Mouse (Mus musculus): ENCODE data around the gene Trim60. TPM values are rescaled to one million over a fixed set of nuclear protein-coding genes. Genes with fewer than 3 reads are reported as not detected.
"Not testable (repeated sequence)": the region's sequence is repeated elsewhere in the genome, so short reads cannot be mapped to it uniquely, and the experiment has no call there.

The Trim60 gene
- polyA plus RNA-seq, 1 experiment = not detected

GRCm38 (mm10) chr8:65033056-65033455, 14.7 kb upstream of the Trim60 start:
- Histone ChIP-seq H3K27me3 (ENCODE audit: control insufficient read depth, insufficient read depth, low read length) (no peaks in the 10 kb centered on the region), H3K4me3 (ENCODE audit: extremely low read depth, insufficient read depth, insufficient read length) (no peak overlapping the region), H3K36me3 (ENCODE audit: control insufficient read depth, insufficient read depth, low read length) (no peaks in the 10 kb centered on the region), H3K27ac (ENCODE audit: insufficient read depth, low read length) (no peak overlapping the region), H3K4me1 (ENCODE audit: control insufficient read depth, insufficient read depth, insufficient read length) (no peaks in the 10 kb centered on the region)
- no peak for DNase-seq (ENCODE audit: low read depth in 1 of 2, low spot score in 2 of 2)
- WGBS = 87% methylated on average over 13 of the region's 13 CpGs
- TF ChIP-seq POLR2A (IDR thresholded peaks at IDR 0.05; ENCODE audit: low read depth, low read length) = no peak
- no peak for TF ChIP-seq CTCF (IDR thresholded peaks at IDR 0.05; ENCODE audit: extremely low read depth, insufficient read depth, insufficient read length, insufficient replicate concordance)

- TF ChIP-seq POLR2A (IDR thresholded peaks at IDR 0.05; ENCODE audit: low read depth, low read length) (no peak), CTCF (IDR thresholded peaks at IDR 0.05; ENCODE audit: extremely low read depth, insufficient read depth, insufficient read length, insufficient replicate concordance) (no peak)
- WGBS = 89% methylated on average over 1 of the region's 1 CpGs
Observed at GRCm38 (mm10) chr8:65032107-65032506, 13.7 kb upstream of the Trim60 start.

GRCm38 (mm10) chr8:65030735-65031485, 12.5 kb upstream of the Trim60 start:
- H3K4me1 ChIP-seq (ENCODE audit: control insufficient read depth, insufficient read depth, insufficient read length) = no peaks in the 10 kb centered on the region
- no peak overlapping the region for H3K27ac ChIP-seq (ENCODE audit: insufficient read depth, low read length)
- no peak overlapping the region for H3K4me3 ChIP-seq (ENCODE audit: extremely low read depth, insufficient read depth, insufficient read length)
- H3K36me3 ChIP-seq (ENCODE audit: control insufficient read depth, insufficient read depth, low read length) = no peaks in the 10 kb centered on the region
- WGBS = 82% methylated on average over 4 of the region's 4 CpGs
- no peaks in the 10 kb centered on the region for H3K27me3 ChIP-seq (ENCODE audit: control insufficient read depth, insufficient read depth, low read length)
- TF ChIP-seq POLR2A (IDR thresholded peaks at IDR 0.05; ENCODE audit: low read depth, low read length) (no peak), CTCF (IDR thresholded peaks at IDR 0.05; ENCODE audit: extremely low read depth, insufficient read depth, insufficient read length, insufficient replicate concordance) (no peak)
- no peak for DNase-seq (ENCODE audit: low read depth in 1 of 2, low spot score in 2 of 2)

More at GRCm38 (mm10) chr8:65032107-65032506, 13.7 kb upstream of the Trim60 start:
- no peak for DNase-seq (ENCODE audit: low read depth in 1 of 2, low spot score in 2 of 2)
- Histone ChIP-seq H3K4me3 (ENCODE audit: extremely low read depth, insufficient read depth, insufficient read length) (no peak overlapping the region), H3K27ac (ENCODE audit: insufficient read depth, low read length) (no peak overlapping the region), H3K27me3 (ENCODE audit: control insufficient read depth, insufficient read depth, low read length) (no peaks in the 10 kb centered on the region), H3K36me3 (ENCODE audit: control insufficient read depth, insufficient read depth, low read length) (no peaks in the 10 kb centered on the region), H3K4me1 (ENCODE audit: control insufficient read depth, insufficient read depth, insufficient read length) (no peaks in the 10 kb centered on the region)

- H3K4me3 ChIP-seq (ENCODE audit: extremely low read depth, insufficient read depth, insufficient read length) = no peak overlapping the region
- WGBS = 86% methylated on average over 4 of the region's 4 CpGs
- H3K27me3 ChIP-seq (ENCODE audit: control insufficient read depth, insufficient read depth, low read length) = no peaks in the 10 kb centered on the region
- TF ChIP-seq CTCF (IDR thresholded peaks at IDR 0.05; ENCODE audit: extremely low read depth, insufficient read depth, insufficient read length, insufficient replicate concordance) (no peak), POLR2A (IDR thresholded peaks at IDR 0.05; ENCODE audit: low read depth, low read length) (no peak)
- DNase-seq (ENCODE audit: low read depth in 1 of 2, low spot score in 2 of 2) = no peak
- H3K36me3 ChIP-seq (ENCODE audit: control insufficient read depth, insufficient read depth, low read length) = no peaks in the 10 kb centered on the region
- no peak overlapping the region for H3K27ac ChIP-seq (ENCODE audit: insufficient read depth, low read length)
- no peaks in the 10 kb centered on the region for H3K4me1 ChIP-seq (ENCODE audit: control insufficient read depth, insufficient read depth, insufficient read length)
Observed at GRCm38 (mm10) chr8:65029776-65030175, 11.4 kb upstream of the Trim60 start.

GRCm38 (mm10) chr8:65028959-65029686, 10.7 kb upstream of the Trim60 start:
- Histone ChIP-seq H3K4me3 (ENCODE audit: extremely low read depth, insufficient read depth, insufficient read length) (no peak overlapping the region), H3K4me1 (ENCODE audit: control insufficient read depth, insufficient read depth, insufficient read length) (no peaks in the 10 kb centered on the region), H3K27ac (ENCODE audit: insufficient read depth, low read length) (no peak overlapping the region), H3K36me3 (ENCODE audit: control insufficient read depth, insufficient read depth, low read length) (no peaks in the 10 kb centered on the region), H3K27me3 (ENCODE audit: control insufficient read depth, insufficient read depth, low read length) (no peaks in the 10 kb centered on the region)
- WGBS = 87% methylated on average over 12 of the region's 12 CpGs
- DNase-seq (ENCODE audit: low read depth in 1 of 2, low spot score in 2 of 2) = no peak
- TF ChIP-seq POLR2A (IDR thresholded peaks at IDR 0.05; ENCODE audit: low read depth, low read length) (no peak), CTCF (IDR thresholded peaks at IDR 0.05; ENCODE audit: extremely low read depth, insufficient read depth, insufficient read length, insufficient replicate concordance) (no peak)

GRCm38 (mm10) chr8:65022485-65022884, 4.1 kb upstream of the Trim60 start:
- H3K4me3 ChIP-seq (ENCODE audit: extremely low read depth, insufficient read depth, insufficient read length) = no peak overlapping the region
- no peak overlapping the region for H3K27ac ChIP-seq (ENCODE audit: insufficient read depth, low read length)
- no peaks in the 10 kb centered on the region for H3K36me3 ChIP-seq (ENCODE audit: control insufficient read depth, insufficient read depth, low read length)
- DNase-seq (ENCODE audit: low read depth in 1 of 2, low spot score in 2 of 2) = peak in 1 of 2 experiments; percentile 30
- WGBS = 50% methylated on average over 8 of the region's 8 CpGs
- no peaks in the 10 kb centered on the region for H3K27me3 ChIP-seq (ENCODE audit: control insufficient read depth, insufficient read depth, low read length)
- no peaks in the 10 kb centered on the region for H3K4me1 ChIP-seq (ENCODE audit: control insufficient read depth, insufficient read depth, insufficient read length)
- TF ChIP-seq POLR2A (IDR thresholded peaks at IDR 0.05; ENCODE audit: low read depth, low read length) = no peak
- TF ChIP-seq CTCF (IDR thresholded peaks at IDR 0.05; ENCODE audit: extremely low read depth, insufficient read depth, insufficient read length, insufficient replicate concordance) = peak; percentile 32; the same call in 1 of the 2 replicates

- not testable (repeated sequence) for H3K4me1 ChIP-seq (ENCODE audit: control insufficient read depth, insufficient read depth, insufficient read length); H3K27ac ChIP-seq (ENCODE audit: insufficient read depth, low read length); H3K27me3 ChIP-seq (ENCODE audit: control insufficient read depth, insufficient read depth, low read length); H3K4me3 ChIP-seq (ENCODE audit: extremely low read depth, insufficient read depth, insufficient read length); DNase-seq (ENCODE audit: low read depth in 1 of 2, low spot score in 2 of 2); H3K36me3 ChIP-seq (ENCODE audit: control insufficient read depth, insufficient read depth, low read length)
- 87% methylated on average over 6 of the region's 6 CpGs for WGBS
Observed at GRCm38 (mm10) chr8:65007616-65008015, 10.8 kb downstream of the Trim60 start.
